Mouse (Mus musculus) heart, adult 10 weeks (tissue): ENCODE results near the gene Cfap298. TPM values are rescaled to one million over a fixed set of nuclear protein-coding genes. Genes with fewer than 3 reads are reported as not detected.

ENCODE experiments used
- polyA plus RNA-seq: library from polyadenylated mRNA; stranded (reverse); fragments of 350-450 nt; fragmentation: Illumina TruSeq; extraction: RNeasy Lipid Tissue Mini Kit (QIAGEN cat#74804); gene quantifications from one replicate; pipeline ENCODE4 v1.2.3, GENCODE M21; 2014; ENCODE audit warnings: low read depth, low replicate concordance

The Cfap298 gene
- 33.0 TPM for polyA plus RNA-seq

DNA sequence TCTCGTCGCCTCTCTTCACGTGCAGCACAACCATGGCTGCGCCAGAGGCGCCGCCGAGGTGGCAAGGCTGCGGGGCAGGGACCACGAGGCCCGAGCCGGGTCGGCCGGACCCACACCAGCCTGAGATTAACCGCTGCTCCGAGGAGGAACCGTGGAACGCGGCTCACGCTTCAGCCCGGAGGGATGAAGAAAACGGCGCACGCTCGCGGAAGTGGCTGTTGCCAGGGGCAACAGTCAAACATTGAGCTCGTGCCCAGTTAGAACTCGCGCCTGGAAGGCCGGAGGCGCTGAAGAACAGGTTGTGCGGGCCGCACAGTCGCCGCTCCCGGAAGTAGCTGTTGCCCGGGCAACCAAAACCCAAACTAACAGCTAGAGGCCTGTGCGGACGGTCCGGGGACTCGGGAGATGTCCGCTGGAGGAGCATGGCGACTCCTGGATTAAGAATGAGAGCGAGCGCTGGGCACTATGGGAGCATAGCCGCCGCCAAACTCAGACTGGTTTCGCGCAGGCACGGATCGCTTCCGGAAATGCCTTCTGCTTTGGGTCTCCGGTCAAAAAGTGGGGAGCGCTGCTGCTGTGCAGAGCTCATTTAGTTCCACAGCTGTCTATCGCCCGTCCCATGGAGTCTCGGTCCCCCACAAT, at the start of gene Cfap298:
Gene Cfap298 (minus strand): TSS at position 428 of the 642 bp plus-strand sequence.

Other genes with a start within 250 kb of the Cfap298 start
- gene Mis18a, start 207.7 kb downstream of the Cfap298 start, polyA plus RNA-seq = 3.7 TPM
- 17.6 TPM for gene Mrap, start 196.9 kb downstream of the Cfap298 start, polyA plus RNA-seq
- 4.6 TPM for gene Urb1, start 124.7 kb downstream of the Cfap298 start, polyA plus RNA-seq
- gene Eva1c, start 108.4 kb downstream of the Cfap298 start, polyA plus RNA-seq = 2.4 TPM
- 22.0 TPM for gene Synj1, start 76.2 kb upstream of the Cfap298 start, polyA plus RNA-seq
- 36.8 TPM for gene Paxbp1, start 109.4 kb upstream of the Cfap298 start, polyA plus RNA-seq
- not detected for gene 4932438H23Rik, start 160.0 kb upstream of the Cfap298 start, polyA plus RNA-seq